Mouse (Mus musculus): ENCODE measurements around the gene Ngp.

DNA sequence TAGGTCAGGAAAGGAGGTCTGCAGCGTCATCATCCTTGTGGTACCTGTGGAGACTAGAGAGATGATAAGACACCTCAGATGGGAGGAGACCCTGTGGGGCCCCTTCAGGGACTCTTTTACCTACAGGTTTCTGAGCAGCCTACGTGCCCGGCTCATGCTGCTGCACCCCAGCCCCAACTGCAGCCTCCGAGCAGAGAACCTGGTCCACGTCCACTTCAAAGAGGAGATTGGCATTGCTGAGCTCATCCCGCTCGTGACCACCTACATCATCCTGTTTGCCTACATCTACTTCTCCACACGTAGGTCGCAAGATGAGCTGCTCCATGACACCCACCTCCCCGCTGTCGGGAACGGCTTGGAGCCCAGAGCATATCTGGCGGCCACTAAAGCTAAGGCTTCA is 45.7 kb upstream of the Ngp start:
- no peak for TF ChIP-seq POLR2A (IDR thresholded peaks at IDR 0.05; ENCODE audit: low read depth, low read length)
- TF ChIP-seq CTCF (IDR thresholded peaks at IDR 0.05; ENCODE audit: extremely low read depth, insufficient read length, insufficient replicate concordance, low read depth, low read length) = no peak
